Mouse (Mus musculus): ENCODE measurements around the gene Akap1.

Akap1 gene

GRCm38 (mm10) chr11:88820742-88821576 lies 43.4 kb downstream of the Akap1 start:
- in situ Hi-C loops (cut with MboI; ENCODE audit: unreplicated experiment in 2 of 2), result loop anchor here (10.0 kb wide), 3 partner anchors 266 to 766 kb away; partner anchors contain the start of gene Ccdc182 (in 1 of the 2)

GRCm38 (mm10) chr11:88820253-88820652 lies 44.1 kb downstream of the Akap1 start:
- in situ Hi-C loops (cut with MboI; ENCODE audit: unreplicated experiment in 2 of 2), result loop anchor here (10.0 kb wide), 3 partner anchors 265 to 765 kb away; partner anchors contain the start of gene Ccdc182 (in 1 of the 2)

GRCm38 (mm10) chr11:88817061-88817460 lies 47.3 kb downstream of the Akap1 start:
- in situ Hi-C loops (cut with MboI; ENCODE audit: unreplicated experiment in 2 of 2), result loop anchor here (5.0 kb wide), 2 partner anchors 85 to 265 kb away; no protein-coding TSS in a partner anchor

- in situ Hi-C loops (cut with MboI; ENCODE audit: unreplicated experiment in 2 of 2), result loop anchor here in 1 of 2 experiments (5.0 kb wide), 1 partner anchor 51 kb away; no protein-coding TSS in a partner anchor
These were observed 61.0 kb downstream of the Akap1 start for GRCm38 (mm10) chr11:88803231-88804010.

- in situ Hi-C loops (cut with MboI; ENCODE audit: unreplicated experiment in 2 of 2), result no loop called here
These were observed 68.2 kb downstream of the Akap1 start for GRCm38 (mm10) chr11:88796207-88796606.

GRCm38 (mm10) chr11:88789893-88790292 lies 74.5 kb downstream of the Akap1 start:
- in situ Hi-C loops (cut with MboI; ENCODE audit: unreplicated experiment in 2 of 2), result no loop called here

GRCm38 (mm10) chr11:88786816-88787215 lies 77.6 kb downstream of the Akap1 start:
- in situ Hi-C loops (cut with MboI; ENCODE audit: unreplicated experiment in 2 of 2), result no loop called here

GRCm38 (mm10) chr11:88783525-88783924 lies 80.9 kb downstream of the Akap1 start:
- in situ Hi-C loops (cut with MboI; ENCODE audit: unreplicated experiment in 2 of 2), result no loop called here

GRCm38 (mm10) chr11:88782531-88782930 lies 81.9 kb downstream of the Akap1 start:
- in situ Hi-C loops (cut with MboI; ENCODE audit: unreplicated experiment in 2 of 2), result no loop called here
